Mouse (Mus musculus) ZHBTc4 (cell line): ENCODE measurements around the gene Arhgap23.

ENCODE experiments used
- DNase-seq: peaks from one replicate; pipeline ENCODE4 v3.0.0-alpha.2; 2011; ENCODE audit warnings: low read depth, low spot score

The Arhgap23 gene

DNA sequence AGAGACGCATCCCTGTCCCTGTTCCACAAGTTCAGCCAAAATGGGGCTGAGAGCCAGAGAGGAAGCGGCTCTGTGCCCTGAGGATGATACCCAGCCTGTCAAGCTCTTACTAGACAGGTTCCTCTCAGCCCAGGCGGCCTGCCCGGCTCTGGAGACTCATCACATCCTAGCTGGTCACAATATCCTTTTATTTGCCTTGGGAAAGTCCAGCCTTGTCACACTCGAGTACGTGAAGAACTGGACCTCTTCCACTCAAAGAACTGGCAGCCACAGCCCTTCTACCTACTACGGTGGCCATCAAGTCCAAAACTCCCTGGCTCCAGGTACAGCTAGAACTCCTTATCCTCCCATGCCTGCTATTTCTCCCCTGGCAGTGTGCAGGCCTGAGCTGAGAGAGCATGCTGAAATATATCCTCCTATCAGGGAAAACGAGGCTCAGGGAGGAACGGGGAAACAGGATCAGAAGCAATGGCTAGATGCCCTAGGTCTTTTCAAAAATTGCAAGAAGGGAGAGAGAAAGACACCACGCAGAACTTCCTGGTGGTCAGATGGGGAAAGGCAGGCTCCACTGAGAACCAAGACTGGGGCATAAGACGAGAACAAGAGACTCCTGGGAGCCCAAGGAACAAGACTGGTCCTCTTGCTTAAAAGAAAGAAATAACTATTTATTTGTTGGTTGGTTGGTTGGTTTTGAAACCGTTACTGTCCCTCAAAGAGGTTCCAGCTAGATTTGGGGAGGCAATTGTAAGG, 132.8 kb downstream of the Arhgap23 start:
- DNase-seq: peak; percentile 57

DNA sequence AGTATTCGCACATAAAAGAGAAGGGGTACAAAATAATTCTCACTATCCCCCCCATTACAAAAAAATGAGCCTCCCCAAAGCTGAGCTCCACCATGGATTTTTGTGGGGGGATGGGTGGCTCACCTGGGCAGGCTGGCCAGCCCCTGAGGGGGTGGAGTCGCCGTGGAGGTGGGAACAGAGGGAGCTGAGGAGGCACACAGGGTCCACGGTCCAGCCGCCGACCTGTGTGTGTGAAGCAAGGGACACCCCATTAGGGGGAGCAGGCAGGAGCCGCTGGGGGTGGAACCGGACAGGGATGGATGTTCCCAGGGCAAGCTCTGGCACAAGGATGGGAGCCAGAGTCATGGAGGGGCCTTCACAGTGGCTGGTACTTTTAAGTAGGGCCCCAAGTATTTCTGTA, 133.4 kb downstream of the Arhgap23 start:
- no peak for DNase-seq
